Mouse (Mus musculus) CD4-positive, CD25-positive, alpha-beta regulatory T cell, adult 4 months (primary cell): ENCODE measurements around the gene Map3k3. TPM values are rescaled to one million over a fixed set of nuclear protein-coding genes. Genes with fewer than 3 reads are reported as not detected.
A peak's percentile ranks its signal among the peaks of the same experiment; 100 is the strongest.
"Not testable (repeated sequence)": the region's sequence is repeated elsewhere in the genome, so short reads cannot be mapped to it uniquely, and the experiment has no call there.

ENCODE experiments used
- ATAC-seq: one replicate; pipeline ENCODE4 v1.8.0; 2017
- polyA plus RNA-seq, 2 experiments: library from polyadenylated mRNA; unstranded; fragments of 100-300 nt; shearing (Covaris generic); gene quantifications; one replicate each; pipeline ENCODE4 v1.2.1; 2017

The Map3k3 gene
- polyA plus RNA-seq, 2 experiments from 2014 or later, result 30.1 to 37.1 TPM

GRCm38 (mm10) chr11:106084911-106085561, 623 bp downstream of the Map3k3 start:
- ATAC-seq, result peak; percentile 11

DNA sequence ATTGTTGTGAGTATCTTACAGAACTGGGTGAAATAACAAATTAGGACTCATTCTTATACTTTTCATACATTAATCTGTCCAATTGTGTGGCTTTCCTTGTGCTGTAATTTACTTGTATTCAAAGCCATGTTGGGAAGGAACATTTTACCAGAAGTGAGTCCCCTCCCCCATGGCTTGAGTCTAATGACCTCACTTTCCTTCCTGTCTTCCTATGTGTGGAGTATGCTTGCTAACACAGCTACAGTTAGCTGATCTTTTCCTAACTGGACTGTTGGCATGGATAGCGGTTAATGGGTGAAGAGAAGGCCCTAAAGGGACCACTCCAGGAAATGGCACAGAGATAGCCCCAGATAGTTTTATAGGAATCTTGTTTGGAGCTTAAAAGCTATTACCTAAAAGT, 13.8 kb downstream of the Map3k3 start:
- no peak for ATAC-seq

- no peak for ATAC-seq
Measured at GRCm38 (mm10) chr11:106102866-106103265, 18.5 kb downstream of the Map3k3 start.

DNA sequence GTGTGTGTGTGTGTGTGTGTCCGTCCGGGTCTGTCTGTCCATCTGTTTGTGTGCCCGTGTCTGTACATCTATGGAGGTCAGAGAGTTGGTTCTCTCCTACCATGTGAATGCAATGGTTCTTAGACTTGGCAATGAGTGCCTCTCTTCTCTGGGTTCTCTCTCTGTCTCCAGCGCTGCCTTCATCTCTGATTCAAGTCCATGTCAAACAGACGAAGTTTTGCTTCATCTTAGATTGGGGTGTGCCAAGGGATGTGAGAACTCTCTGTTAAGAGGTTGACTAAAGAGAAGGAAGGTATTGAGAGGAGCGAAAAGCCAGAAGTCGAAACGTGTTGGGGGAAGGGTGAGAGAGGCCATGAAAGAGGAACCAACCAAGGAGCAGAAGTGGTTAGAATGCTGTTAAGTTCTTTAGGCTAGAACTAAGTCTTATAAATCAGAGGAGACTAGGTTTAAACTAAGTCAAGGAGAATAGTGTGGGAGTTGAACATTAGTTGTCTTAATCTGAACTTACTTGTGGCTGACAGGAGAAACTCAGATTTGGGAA, 21.7 kb downstream of the Map3k3 start:
- no peak for ATAC-seq

DNA sequence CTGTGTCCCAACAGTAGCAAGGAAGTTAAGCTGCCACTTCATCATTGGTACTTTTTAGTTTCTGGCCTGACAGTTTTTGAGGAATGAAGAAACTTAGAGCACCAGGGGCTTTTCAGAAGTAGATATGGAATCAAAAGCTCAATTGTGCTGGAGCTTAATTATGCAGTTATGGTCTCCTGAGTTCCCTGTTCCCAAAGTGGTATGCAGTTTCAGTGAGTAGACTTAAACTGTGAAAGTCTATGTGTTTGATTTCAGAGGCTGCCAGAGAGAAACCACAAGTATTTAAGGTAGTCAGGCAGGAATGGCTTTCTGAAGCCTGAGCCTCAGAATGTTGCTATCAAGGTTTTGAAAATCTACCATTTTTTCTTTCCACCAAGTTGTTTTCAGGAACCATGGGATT, 27.3 kb downstream of the Map3k3 start:
- ATAC-seq, result no peak

DNA sequence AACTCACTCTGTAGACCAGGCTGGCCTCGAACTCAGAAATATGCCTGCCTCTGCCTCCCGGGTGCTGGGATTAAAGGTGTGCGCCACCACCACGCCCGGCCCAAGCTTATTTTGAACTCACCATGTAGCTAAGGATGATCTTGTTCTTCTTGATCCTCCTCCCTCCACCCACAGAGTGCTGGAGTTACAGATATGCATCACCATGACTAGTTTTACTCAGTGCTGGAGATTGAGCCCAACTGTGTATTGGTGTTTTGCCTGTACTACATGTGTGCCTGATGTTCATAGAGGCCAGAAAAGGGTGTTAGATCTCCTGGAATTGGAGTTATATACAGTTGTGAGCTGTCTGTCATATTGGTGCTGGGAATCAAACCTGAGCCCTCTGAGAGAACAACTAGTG, 37.8 kb downstream of the Map3k3 start:
- peak; percentile 27 for ATAC-seq

GRCm38 (mm10) chr11:106122736-106123135, 38.3 kb downstream of the Map3k3 start:
- ATAC-seq, result peak; percentile 79

DNA sequence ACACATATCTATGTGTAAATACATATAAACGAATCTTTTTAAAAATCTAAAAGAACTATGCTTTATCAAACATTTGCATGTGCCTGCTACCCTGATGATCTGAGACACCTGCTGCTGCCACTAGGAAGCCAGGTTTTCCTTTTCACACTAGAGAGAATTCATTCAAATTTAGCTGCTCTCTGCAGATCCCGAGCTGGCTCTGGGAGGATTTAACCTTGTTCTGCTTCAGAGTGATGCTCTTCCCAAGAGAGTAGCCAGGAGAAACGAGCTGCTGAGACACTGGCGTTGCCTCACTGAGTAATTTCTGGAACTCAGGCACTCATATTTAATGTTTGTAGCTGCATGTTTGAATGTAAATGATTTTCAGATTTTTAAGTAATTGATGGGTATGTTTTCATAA, 40.4 kb downstream of the Map3k3 start:
- no peak for ATAC-seq

GRCm38 (mm10) chr11:106125827-106126226, 41.4 kb downstream of the Map3k3 start:
- no peak for ATAC-seq

GRCm38 (mm10) chr11:106126727-106127373, 42.4 kb downstream of the Map3k3 start:
- ATAC-seq, result not testable (repeated sequence)

DNA sequence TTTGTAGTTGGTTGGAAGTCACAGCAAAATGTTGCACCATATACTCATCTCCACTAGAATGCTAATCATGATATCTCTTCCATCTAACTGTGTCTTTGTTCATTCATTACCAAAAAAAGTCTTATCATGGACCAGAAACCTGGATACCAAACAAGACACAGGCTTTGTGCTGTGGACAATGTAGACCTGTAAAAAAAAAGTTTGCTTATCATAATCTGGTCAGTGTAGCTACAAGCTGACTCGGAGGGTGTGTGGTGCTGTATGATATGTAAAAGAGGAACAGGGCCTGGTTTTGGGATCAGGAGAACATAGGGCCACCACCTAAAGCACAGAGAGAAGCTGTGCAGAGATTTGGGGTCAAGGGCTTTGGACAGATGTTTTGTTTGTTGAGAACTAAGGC, 45.1 kb downstream of the Map3k3 start:
- no peak for ATAC-seq

DNA sequence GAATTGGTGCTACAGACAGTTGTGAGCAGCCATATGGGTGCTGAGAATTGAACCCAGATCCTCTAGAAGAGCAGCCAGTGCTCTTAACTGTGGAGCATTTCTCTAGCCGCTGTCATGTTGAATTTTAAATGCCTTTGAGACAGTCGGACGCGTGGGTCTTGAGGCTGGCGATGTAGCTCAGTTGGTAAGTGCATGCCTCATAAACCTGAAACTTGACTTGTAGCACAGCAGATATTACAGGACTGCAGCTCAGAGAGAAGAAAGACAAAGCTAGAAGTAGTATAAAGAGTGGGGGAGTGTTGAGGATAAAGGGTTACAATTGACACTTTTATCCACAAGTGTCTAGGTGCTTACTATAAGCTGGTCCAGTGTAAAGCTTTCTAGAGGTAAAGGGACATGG, 48.1 kb downstream of the Map3k3 start:
- ATAC-seq, result no peak

GRCm38 (mm10) chr11:106134580-106135528, 50.4 kb downstream of the Map3k3 start:
- peak; percentile 66 for ATAC-seq

DNA sequence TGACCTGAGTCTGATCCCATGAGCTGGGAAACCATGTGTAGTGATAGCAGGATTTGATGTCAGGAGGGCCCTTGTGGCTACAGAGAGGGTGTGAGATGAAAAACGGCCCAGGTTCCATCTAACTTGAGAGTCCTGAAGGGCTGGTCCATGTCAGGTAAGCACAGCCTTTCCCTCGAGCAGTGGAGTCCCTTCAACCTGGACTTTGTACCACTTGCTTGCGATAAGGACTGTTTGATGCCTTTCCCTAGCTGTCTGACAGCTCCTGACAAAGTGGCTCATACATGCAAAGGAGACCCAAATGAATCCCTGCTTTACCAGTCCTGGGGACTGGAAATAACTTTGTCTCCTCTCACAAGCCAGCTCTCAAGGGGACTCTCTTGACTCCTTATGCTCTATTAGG, 66.8 kb downstream of the Map3k3 start:
- ATAC-seq, result no peak

- no peak for ATAC-seq
Measured at GRCm38 (mm10) chr11:106152132-106152531, 67.7 kb downstream of the Map3k3 start.

DNA sequence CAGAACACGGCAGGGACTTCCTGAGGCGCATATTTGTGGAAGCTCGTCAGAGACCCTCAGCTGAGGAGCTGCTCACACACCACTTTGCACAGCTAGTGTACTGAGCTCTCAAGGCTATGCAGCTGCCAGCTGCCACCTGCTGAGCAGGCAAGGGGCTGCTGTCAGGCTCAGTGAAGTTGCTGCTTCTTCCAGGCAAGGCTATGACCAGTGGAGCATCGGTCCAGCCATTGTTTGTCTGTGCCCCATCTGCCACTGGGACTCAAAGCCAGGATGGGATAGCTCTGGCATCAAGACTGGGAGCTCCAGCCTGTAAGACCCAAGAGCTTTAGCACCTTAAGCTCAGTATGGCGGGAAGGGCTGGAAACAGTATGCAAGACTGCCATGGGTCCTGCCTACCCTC, 69.7 kb downstream of the Map3k3 start:
- ATAC-seq, result no peak

DNA sequence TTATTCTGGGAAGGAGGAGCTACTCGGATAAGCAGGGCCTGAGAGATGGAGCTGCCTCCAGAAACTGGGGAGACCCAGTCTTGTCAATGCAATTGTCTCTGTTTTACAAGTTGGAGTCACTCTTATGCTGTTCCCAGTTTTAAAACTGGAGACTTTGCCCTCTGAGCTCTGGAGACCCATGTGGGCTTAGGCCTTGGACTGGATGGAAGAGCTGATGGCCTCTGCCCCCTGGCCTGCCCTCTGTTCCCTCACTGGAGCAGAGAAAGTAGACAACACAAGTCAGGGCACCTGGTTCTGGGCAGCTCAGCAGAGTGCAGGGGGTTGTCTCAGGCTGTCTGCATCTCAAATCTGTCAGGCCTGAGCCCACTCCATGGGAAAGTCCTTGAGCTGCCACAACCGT, 70.4 kb downstream of the Map3k3 start:
- ATAC-seq, result no peak

DNA sequence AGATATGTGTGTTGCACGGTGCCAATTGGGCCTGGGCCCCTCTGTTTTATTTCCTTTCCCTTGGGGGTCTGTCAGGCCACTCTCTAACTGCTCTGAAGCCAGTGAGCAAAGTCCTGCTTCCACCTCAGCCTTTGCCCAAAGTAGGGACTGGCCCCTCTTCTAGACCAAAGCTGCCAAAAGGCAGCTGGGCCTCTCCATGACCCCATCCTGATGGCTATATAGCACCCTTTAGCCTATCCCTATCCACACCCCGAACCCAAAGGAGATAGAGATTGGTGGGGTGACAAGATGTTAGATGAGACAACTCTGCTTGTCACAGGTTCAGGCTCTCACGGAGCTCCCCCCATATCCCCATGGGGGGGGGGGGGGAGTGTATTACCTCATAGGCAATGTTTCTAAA, 71.3 kb downstream of the Map3k3 start:
- ATAC-seq, result no peak

GRCm38 (mm10) chr11:106156257-106156656, 71.8 kb downstream of the Map3k3 start:
- no peak for ATAC-seq

- ATAC-seq, result no peak
Measured at GRCm38 (mm10) chr11:106157154-106157553, 72.7 kb downstream of the Map3k3 start.

DNA sequence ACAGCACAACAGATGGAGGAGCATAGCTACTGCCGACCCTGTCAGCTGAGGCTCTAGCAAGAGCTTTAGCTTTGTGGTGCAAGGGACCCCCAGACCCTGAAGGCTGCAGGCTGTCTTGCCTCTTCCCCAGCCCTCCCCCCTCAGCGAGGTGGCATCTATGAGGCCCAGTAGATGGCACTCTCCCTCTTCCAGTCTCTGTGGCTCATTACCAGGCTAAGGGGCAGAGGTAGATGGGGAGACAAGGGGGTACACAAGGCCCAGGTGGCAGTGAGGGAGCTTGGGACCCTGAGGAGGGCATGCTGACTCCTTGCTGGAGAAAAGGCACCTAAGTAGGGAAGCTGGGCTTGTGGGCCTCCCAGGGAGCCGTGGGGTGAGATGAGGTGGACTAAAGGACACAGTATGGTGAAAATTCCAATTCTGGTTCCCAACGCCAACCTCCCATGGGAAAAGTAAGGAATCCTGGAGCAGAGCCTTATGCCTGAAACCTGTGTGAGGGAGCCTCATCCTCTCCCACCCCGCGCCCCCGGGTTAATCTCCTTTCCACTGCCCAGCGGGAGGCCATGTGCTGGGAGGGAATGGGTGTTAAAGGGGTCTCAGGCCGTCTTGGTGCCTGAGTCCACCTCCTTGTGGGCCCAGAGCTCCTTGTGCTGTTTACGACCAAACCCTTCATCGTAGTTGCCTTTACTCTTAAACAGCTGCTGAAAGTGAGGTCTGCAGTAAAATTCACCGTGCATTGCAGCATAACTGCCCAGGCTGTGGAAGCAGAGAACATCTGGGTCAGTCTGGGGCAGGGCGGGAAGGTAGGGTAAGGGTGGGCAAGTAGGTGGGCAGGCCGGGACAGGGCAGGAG, 73.9 kb downstream of the Map3k3 start:
- peak; percentile 19 for ATAC-seq

DNA sequence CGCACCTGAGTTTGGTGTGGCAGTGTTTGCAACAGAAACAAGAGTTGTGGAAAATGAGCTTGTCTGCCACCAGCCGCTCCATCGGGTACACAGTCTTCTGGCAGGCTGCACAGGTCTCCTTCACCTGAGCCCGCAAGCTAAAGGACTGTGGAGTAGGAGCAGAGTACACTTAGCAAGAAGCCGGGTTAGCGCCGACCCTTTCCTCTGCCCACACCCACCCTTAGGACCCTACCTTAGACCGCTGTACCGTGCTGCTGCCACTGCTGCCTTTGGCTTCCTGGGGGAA, 74.5 kb downstream of the Map3k3 start:
- no peak for ATAC-seq
